Mouse (Mus musculus): ENCODE measurements around the gene Exoc6. TPM values are rescaled to one million over a fixed set of nuclear protein-coding genes. Genes with fewer than 3 reads are reported as not detected.

Exoc6 gene
- polyA plus RNA-seq, 1 experiment from 2014 or later, result 12.6 TPM

- no peak for DNase-seq (ENCODE audit: low spot score)
- no peak overlapping the region for H3K4me2 ChIP-seq (ENCODE audit: low read depth)
These were observed 9.8 kb downstream of the Exoc6 start for GRCm38 (mm10) chr19:37560080-37560427.

GRCm38 (mm10) chr19:37561106-37561892, 11.1 kb downstream of the Exoc6 start:
- Histone ChIP-seq H3K36me3 (ENCODE audit: control insufficient read depth, insufficient read depth, low read length) (no peaks in the 10 kb centered on the region), H3K9ac (ENCODE audit: low read length) (no peak overlapping the region), H3K27ac (ENCODE audit: low read depth, low read length) (no peak overlapping the region), H3K27me3 (ENCODE audit: control insufficient read depth, insufficient read depth, low read length) (no peaks in the 10 kb centered on the region), H3K4me3 (ENCODE audit: low read depth, low read length) (no peak overlapping the region), H3K4me2 (ENCODE audit: low read depth) (no peak overlapping the region), H3K4me1 (ENCODE audit: control insufficient read depth, insufficient read depth, low read length) (no peaks in the 10 kb centered on the region), H3K9me3 (ENCODE audit: control insufficient read depth, low read length) (no peaks in the 10 kb centered on the region)
- ATAC-seq (ENCODE audit: insufficient read depth, low FRiP score, low TSS enrichment), result no peak
- 74% methylated on average over 10 of the region's 10 CpGs for WGBS
- DNase-seq (ENCODE audit: low spot score), result no peak

More at GRCm38 (mm10) chr19:37560080-37560427, 9.8 kb downstream of the Exoc6 start:
- Histone ChIP-seq H3K27ac (ENCODE audit: low read depth, low read length) (no peak overlapping the region), H3K27me3 (ENCODE audit: control insufficient read depth, insufficient read depth, low read length) (no peaks in the 10 kb centered on the region), H3K4me1 (ENCODE audit: control insufficient read depth, insufficient read depth, low read length) (no peaks in the 10 kb centered on the region), H3K9ac (ENCODE audit: low read length) (no peak overlapping the region), H3K4me3 (ENCODE audit: low read depth, low read length) (no peak overlapping the region), H3K36me3 (ENCODE audit: control insufficient read depth, insufficient read depth, low read length) (no peaks in the 10 kb centered on the region), H3K9me3 (ENCODE audit: control insufficient read depth, low read length) (no peaks in the 10 kb centered on the region)
- WGBS, result 31% methylated on average over 6 of the region's 6 CpGs
- ATAC-seq (ENCODE audit: insufficient read depth, low FRiP score, low TSS enrichment), result no peak

- 36% methylated on average over 4 of the region's 4 CpGs for WGBS
- Histone ChIP-seq H3K4me3 (ENCODE audit: low read depth, low read length) (no peak overlapping the region), H3K9me3 (ENCODE audit: control insufficient read depth, low read length) (no peaks in the 10 kb centered on the region), H3K4me2 (ENCODE audit: low read depth) (no peak overlapping the region), H3K36me3 (ENCODE audit: control insufficient read depth, insufficient read depth, low read length) (no peaks in the 10 kb centered on the region), H3K27me3 (ENCODE audit: control insufficient read depth, insufficient read depth, low read length) (no peaks in the 10 kb centered on the region), H3K27ac (ENCODE audit: low read depth, low read length) (no peak overlapping the region), H3K4me1 (ENCODE audit: control insufficient read depth, insufficient read depth, low read length) (no peaks in the 10 kb centered on the region), H3K9ac (ENCODE audit: low read length) (no peak overlapping the region)
- no peak for ATAC-seq (ENCODE audit: insufficient read depth, low FRiP score, low TSS enrichment)
- no peak for DNase-seq (ENCODE audit: low spot score)
These were observed 13.5 kb downstream of the Exoc6 start for GRCm38 (mm10) chr19:37563763-37564162.

GRCm38 (mm10) chr19:37565806-37566205, 15.6 kb downstream of the Exoc6 start:
- H3K4me1 ChIP-seq (ENCODE audit: control insufficient read depth, insufficient read depth, low read length), result no peaks in the 10 kb centered on the region
- H3K4me3 ChIP-seq (ENCODE audit: low read depth, low read length), result no peak overlapping the region
- H3K27ac ChIP-seq (ENCODE audit: low read depth, low read length), result no peak overlapping the region
- H3K4me2 ChIP-seq (ENCODE audit: low read depth), result no peak overlapping the region
- 63% methylated on average over 7 of the region's 7 CpGs for WGBS
- DNase-seq (ENCODE audit: low spot score) (peak; percentile 24), ATAC-seq (ENCODE audit: insufficient read depth, low FRiP score, low TSS enrichment) (no peak)
- no peaks in the 10 kb centered on the region for H3K27me3 ChIP-seq (ENCODE audit: control insufficient read depth, insufficient read depth, low read length)
- H3K36me3 ChIP-seq (ENCODE audit: control insufficient read depth, insufficient read depth, low read length), result no peaks in the 10 kb centered on the region
- H3K9ac ChIP-seq (ENCODE audit: low read length), result no peak overlapping the region
- H3K9me3 ChIP-seq (ENCODE audit: control insufficient read depth, low read length), result no peaks in the 10 kb centered on the region

GRCm38 (mm10) chr19:37569186-37569754, 19.1 kb downstream of the Exoc6 start:
- 87% methylated on average over 12 of the region's 12 CpGs for WGBS
- Histone ChIP-seq H3K36me3 (ENCODE audit: control insufficient read depth, insufficient read depth, low read length) (no peaks in the 10 kb centered on the region), H3K4me1 (ENCODE audit: control insufficient read depth, insufficient read depth, low read length) (no peaks in the 10 kb centered on the region), H3K4me2 (ENCODE audit: low read depth) (no peak overlapping the region), H3K27me3 (ENCODE audit: control insufficient read depth, insufficient read depth, low read length) (no peaks in the 10 kb centered on the region), H3K9ac (ENCODE audit: low read length) (no peak overlapping the region), H3K4me3 (ENCODE audit: low read depth, low read length) (no peak overlapping the region), H3K9me3 (ENCODE audit: control insufficient read depth, low read length) (no peaks in the 10 kb centered on the region), H3K27ac (ENCODE audit: low read depth, low read length) (no peak overlapping the region)
- no peak for DNase-seq (ENCODE audit: low spot score)
- ATAC-seq (ENCODE audit: insufficient read depth, low FRiP score, low TSS enrichment), result no peak

- Histone ChIP-seq H3K4me3 (ENCODE audit: low read depth, low read length) (no peak overlapping the region), H3K9ac (ENCODE audit: low read length) (no peak overlapping the region), H3K27me3 (ENCODE audit: control insufficient read depth, insufficient read depth, low read length) (no peaks in the 10 kb centered on the region), H3K9me3 (ENCODE audit: control insufficient read depth, low read length) (no peaks in the 10 kb centered on the region), H3K4me2 (ENCODE audit: low read depth) (no peak overlapping the region), H3K27ac (ENCODE audit: low read depth, low read length) (no peak overlapping the region), H3K4me1 (ENCODE audit: control insufficient read depth, insufficient read depth, low read length) (no peaks in the 10 kb centered on the region), H3K36me3 (ENCODE audit: control insufficient read depth, insufficient read depth, low read length) (no peaks in the 10 kb centered on the region)
- peak; percentile 13 for DNase-seq (ENCODE audit: low spot score)
- 77% methylated on average over 10 of the region's 10 CpGs for WGBS
- no peak for ATAC-seq (ENCODE audit: insufficient read depth, low FRiP score, low TSS enrichment)
These were observed 20.9 kb downstream of the Exoc6 start for GRCm38 (mm10) chr19:37570966-37571718.

GRCm38 (mm10) chr19:37574802-37575201, 24.6 kb downstream of the Exoc6 start:
- Histone ChIP-seq H3K9me3 (ENCODE audit: control insufficient read depth, low read length) (no peaks in the 10 kb centered on the region), H3K4me3 (ENCODE audit: low read depth, low read length) (no peak overlapping the region), H3K9ac (ENCODE audit: low read length) (no peak overlapping the region), H3K36me3 (ENCODE audit: control insufficient read depth, insufficient read depth, low read length) (no peaks in the 10 kb centered on the region), H3K4me2 (ENCODE audit: low read depth) (no peak overlapping the region), H3K27me3 (ENCODE audit: control insufficient read depth, insufficient read depth, low read length) (no peaks in the 10 kb centered on the region), H3K4me1 (ENCODE audit: control insufficient read depth, insufficient read depth, low read length) (no peaks in the 10 kb centered on the region), H3K27ac (ENCODE audit: low read depth, low read length) (no peak overlapping the region)
- ATAC-seq (ENCODE audit: insufficient read depth, low FRiP score, low TSS enrichment) (no peak), DNase-seq (ENCODE audit: low spot score) (no peak)
- WGBS, result 59% methylated on average over 5 of the region's 5 CpGs

- Histone ChIP-seq H3K36me3 (ENCODE audit: control insufficient read depth, insufficient read depth, low read length) (no peaks in the 10 kb centered on the region), H3K9ac (ENCODE audit: low read length) (no peak overlapping the region), H3K4me1 (ENCODE audit: control insufficient read depth, insufficient read depth, low read length) (no peaks in the 10 kb centered on the region), H3K27me3 (ENCODE audit: control insufficient read depth, insufficient read depth, low read length) (no peaks in the 10 kb centered on the region), H3K27ac (ENCODE audit: low read depth, low read length) (no peak overlapping the region), H3K4me3 (ENCODE audit: low read depth, low read length) (no peak overlapping the region), H3K4me2 (ENCODE audit: low read depth) (no peak overlapping the region), H3K9me3 (ENCODE audit: control insufficient read depth, low read length) (no peaks in the 10 kb centered on the region)
- no peak for ATAC-seq (ENCODE audit: insufficient read depth, low FRiP score, low TSS enrichment)
- 54% methylated on average over 4 of the region's 4 CpGs for WGBS
- no peak for DNase-seq (ENCODE audit: low spot score)
These were observed 29.4 kb downstream of the Exoc6 start for GRCm38 (mm10) chr19:37579607-37580006.

Measured in neural tube, embryonic 11.5 days (tissue).